Mouse (Mus musculus): Measurements from ENCODE around the gene Rbm20.

Gene Rbm20

DNA sequence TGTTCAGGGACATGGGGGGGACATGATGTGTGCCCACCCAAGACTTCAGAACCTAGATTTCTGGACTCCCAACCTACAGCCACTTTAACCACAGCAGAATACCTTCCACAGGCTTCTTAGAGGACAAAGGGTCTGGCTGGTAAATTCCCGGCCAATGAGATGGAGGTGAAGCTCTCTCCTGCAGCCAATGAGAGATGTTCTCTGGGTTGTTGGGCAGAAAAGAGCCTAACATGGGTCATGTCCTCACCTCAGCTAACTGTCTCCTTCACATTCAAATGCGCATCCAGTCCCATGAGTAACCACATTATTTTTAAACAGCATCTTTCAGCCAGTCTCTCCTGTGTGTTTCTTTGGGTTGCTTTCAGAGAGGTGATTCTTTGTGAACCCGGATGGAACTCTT is 5.7 kb upstream of the Rbm20 start:
- DNase-seq (ENCODE audit: low spot score) = no peak

DNA sequence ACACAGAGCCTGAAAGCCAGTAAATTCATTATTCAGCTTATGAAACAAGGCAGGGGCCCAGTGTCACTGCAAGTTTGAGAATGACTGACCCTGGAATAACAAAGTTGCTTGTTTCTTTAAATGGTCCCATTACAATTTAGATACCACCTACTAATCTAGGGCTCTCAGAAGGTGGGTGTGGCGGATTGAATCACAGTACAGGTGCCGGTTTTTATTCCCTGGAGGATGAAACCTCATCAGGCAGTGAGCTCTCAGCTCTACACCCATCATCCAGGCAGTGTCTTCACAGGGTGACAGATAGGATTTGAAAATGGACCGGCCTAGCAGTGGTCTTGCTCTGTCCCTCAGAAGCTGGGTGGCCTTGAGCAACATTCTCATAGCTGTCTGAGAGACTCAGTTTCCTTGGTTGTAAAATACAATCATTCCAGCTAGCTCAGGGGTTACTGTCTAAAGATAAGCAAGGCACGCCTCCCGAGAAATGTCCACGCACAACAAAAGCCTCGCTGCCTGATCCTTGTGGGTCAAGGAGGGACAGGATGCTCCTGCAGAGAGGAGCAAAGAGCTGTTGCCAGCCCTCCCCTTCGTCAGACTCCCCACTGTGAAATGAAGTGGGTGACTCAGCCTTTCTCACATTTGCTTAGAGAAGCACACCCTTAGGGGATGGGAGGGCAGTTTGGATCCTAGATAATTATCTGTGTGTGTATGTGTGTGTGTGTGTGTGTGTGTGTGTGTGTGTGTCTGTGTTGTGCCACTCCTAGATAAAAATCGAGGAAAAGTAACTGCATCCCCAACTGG is 2.8 kb upstream of the Rbm20 start:
- no peak for DNase-seq (ENCODE audit: low spot score)

DNA sequence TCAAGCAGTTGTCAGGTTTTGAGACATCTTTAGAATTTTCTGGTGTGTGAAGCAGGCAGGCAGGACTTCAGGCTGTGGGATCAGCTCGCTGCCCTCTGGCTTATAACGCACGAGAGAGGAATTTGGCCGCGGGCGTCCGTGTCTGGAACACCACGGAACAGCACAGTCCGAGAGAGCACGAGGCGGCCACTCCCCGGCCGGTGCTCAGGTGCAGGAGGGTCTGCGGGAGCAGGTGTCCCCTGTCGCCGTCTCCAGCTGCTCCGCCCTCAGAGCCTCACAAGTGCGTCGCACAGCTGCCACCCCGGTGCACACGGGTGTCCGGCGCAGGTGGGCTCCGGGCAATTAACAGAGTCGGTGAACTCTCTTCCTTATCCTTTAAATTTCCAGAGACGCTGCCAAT is 878 bp upstream of the Rbm20 start:
- DNase-seq (ENCODE audit: low spot score) = no peak

DNA sequence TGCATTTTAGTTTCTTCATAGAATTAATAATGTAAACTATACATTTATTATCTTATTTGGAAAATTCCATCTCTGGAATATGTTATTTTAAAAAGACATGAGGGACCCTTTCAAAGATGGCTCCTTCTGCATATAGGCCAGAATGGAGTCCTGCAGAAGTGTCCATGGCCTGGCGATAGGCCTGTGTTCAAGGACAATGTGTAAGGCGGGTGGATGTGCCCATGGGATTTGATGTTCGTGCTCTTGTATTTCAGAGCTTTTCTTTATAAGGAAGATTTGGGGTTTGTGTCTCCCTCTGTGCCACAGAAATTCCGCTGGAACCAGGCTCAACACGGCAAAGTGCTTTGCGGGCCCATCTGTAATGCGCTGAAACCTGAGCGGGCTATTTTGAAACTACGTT is 2.1 kb downstream of the Rbm20 start:
- no peak for DNase-seq (ENCODE audit: low spot score)

DNA sequence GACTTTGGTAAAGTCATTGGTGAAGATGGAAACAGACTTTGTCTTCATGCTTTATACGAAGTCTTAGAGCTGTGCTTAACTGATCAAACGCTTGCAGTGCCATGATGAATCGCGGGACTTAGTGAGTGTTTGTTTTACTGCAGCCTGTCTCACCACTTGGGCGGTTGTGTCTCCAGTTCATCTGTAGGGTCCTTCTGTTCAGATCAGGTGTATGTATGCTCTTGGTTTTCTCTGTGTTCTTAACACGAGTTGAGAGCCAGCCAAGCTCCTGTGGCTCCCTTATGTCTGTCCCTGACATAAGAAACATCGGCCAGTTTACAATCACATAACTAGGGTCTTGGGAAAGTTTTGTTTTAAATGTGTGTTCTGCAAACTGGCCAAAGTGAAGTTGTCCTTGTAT is 2.9 kb downstream of the Rbm20 start:
- DNase-seq (ENCODE audit: low spot score) = no peak

DNA sequence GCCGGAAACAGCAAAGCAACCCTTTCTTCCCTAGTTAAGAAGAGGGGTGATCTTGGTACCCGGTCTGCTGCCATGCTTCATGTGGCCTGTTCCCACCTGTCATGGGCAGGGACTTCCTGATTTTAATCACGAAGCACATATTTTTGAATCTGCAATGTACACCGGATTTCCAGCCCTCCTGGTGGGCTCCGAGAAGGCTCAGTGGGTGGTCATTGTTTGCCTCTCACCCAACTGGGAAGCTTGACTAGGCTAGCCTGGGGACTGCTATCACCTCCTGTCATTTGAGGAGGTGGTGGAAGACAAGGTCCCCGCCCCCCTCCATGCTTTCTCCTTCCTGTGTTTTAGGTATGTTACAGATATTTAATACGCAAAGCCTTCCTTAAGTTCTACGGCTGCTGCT is 5.3 kb downstream of the Rbm20 start:
- no peak for DNase-seq (ENCODE audit: low spot score)

DNA sequence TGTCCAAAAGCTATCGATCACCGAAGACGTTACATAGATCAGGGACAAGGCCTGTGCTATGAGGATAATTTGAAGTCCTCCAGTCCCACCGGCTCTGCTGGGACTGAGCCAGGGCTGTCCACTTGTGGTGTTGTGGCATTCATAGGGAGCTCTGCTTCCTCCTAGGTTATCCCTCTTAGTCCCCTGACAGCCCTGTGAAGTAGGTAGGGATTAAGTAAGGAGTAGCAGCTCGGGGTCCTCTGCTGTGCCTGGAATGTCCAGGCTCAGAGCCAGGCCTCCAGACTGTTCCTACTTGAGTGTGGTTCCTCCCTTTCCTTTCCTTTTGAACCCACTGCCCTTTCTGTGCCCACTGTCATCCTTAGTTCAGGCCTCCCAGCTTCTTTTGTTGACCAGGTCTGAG is 10.5 kb downstream of the Rbm20 start:
- DNase-seq (ENCODE audit: low spot score) = no peak

DNA sequence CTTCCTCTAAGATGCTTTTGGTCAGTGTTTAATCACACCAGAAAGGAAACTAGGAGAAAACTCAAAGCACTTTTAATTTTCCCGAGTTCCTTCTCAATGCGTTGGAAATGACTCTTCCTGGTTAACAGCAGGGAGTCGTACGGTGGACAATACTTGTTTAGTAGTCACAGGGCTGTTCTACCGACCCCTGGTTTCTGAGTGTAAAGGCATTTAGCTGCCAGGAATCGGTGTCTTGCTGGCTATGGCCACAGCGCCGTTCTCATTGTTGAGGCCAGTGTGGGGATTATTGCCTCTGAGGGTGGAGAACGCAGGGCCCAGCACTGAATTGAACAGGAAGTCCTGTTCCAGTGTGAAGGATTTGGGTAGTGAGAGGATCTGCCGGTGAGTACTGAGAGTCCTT is 13.7 kb downstream of the Rbm20 start:
- no peak for DNase-seq (ENCODE audit: low spot score)

DNA sequence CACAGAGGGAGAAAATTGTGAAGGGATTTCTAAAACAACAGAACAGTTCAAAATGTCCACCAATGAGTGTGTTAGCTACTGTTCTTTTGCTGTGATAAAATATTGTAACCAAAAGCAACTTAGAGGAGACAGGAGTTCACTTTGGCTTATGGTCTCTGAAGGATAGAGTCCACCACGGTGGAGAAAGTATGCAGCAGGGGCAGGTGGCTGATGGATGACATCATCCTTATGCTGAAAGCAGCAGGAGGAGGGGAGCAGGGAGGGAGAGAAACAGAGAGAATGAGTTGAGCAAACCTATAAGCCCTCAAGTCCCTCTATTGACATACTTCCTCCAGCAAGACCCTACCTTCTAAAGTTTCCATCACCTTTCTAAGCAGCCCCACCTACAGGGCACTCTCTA is 16.9 kb downstream of the Rbm20 start:
- no peak for DNase-seq (ENCODE audit: low spot score)

DNA sequence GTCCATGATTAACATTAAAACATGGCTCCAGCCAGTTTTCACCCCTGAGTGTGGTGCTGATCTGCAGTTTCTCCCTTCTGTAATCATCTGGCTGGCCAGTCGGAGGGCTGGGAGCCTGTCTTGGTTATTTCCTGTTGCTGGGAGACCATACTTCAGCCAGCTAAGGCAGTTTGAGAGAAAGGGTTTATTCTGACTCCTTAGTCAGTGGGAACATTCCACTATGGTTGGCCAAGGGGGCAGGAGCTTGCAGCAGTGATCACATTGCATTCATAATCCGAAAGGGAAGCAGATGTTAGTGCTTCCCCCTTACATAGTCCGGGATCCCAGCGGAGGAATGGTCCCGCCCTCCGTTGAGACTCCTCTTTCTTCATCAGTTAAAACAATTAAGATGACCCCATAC is 19.0 kb downstream of the Rbm20 start:
- no peak for DNase-seq (ENCODE audit: low spot score)

DNA sequence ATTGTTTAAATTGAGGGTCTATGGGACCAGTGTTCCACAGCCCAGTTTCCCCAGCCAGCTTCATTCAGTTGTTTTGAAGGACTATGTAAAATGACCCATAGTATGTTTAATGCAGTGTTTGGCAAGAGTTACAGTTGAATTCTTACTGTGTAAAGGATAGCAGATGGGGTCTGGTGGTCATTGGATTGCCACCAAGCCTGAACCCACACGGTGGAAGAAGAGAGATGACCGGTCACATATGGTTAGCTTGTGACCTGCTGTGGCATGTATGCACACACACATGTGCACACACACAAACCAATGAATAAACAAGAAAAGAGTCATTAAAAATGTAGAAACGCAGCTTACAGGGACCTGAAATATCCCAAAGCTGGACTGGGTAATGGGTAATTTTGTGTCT is 19.5 kb downstream of the Rbm20 start:
- no peak for DNase-seq (ENCODE audit: low spot score)

DNA sequence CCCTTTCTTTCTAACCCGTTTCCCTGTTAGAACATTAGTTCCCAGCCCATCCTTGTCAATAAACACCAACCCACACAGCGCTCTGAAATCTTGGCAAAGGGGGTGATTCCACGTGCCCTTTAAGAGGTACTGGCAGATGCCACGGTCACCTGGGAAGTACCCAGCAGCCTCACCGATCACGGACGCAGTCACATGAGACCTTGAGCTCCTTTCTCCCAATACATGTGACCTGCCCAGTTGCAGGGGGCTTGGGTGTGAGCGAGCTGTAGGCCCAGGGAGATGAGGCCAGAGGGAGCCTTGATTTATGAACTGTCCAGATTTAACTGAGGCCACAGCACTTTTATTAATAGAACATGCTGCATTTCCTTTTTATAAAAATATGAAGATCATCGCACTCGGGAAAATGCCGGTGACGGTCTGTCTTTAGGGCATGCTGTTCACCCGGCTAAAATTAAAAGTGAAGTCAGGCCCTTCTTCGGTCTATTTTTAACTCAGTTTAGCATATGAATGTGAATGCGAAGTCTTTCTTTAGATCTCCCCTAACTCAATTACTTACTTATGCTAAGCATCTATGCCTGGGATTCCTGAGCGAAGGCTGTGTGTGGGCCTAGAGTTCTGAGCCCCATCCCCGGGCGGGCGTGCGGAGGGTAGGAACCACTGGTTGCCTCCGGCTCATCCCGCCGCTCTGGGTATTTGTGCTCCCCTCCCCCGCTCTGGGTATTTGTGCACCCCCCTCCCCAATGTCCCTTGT is 20.4 kb downstream of the Rbm20 start:
- DNase-seq (ENCODE audit: low spot score) = no peak

DNA sequence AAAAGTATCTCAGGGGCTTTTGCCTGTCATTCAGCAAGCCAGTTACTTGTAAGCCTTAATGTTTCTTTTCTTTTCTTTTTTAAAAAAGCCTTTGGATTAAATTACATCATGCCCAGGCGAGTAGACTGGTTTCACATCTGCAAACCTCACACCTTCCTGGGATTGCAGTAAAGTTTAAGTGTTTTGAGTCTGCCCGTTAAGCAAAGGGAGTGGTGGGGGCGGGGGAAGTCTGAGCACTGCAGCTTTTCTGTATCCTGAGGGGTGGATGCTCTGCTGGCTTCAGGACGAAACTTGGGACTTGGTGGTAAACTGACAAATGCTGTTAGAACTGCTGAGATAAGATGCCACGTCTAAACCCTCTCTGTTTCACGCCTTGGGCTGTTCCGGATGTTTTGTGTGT is 22.6 kb downstream of the Rbm20 start:
- DNase-seq (ENCODE audit: low spot score) = no peak

DNA sequence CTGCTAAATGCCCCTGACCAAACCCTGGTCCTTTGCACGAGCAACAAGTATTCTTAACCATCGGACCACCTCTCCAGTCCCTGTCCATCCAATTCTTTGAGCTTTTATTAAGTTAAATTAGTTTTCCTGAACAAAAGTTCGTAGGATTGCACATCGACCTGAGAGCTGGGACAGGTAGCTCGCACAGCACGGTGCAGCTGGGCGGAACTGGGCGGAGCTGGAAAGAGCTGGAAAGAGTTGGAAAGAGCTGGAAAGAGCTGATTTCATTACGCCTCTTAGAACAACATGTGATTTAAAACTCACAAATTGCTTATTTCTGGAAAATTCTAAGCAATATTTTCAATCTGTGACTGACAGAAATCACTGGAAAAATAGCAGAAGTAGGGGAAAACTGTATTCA is 24.3 kb downstream of the Rbm20 start:
- DNase-seq (ENCODE audit: low spot score) = no peak

DNA sequence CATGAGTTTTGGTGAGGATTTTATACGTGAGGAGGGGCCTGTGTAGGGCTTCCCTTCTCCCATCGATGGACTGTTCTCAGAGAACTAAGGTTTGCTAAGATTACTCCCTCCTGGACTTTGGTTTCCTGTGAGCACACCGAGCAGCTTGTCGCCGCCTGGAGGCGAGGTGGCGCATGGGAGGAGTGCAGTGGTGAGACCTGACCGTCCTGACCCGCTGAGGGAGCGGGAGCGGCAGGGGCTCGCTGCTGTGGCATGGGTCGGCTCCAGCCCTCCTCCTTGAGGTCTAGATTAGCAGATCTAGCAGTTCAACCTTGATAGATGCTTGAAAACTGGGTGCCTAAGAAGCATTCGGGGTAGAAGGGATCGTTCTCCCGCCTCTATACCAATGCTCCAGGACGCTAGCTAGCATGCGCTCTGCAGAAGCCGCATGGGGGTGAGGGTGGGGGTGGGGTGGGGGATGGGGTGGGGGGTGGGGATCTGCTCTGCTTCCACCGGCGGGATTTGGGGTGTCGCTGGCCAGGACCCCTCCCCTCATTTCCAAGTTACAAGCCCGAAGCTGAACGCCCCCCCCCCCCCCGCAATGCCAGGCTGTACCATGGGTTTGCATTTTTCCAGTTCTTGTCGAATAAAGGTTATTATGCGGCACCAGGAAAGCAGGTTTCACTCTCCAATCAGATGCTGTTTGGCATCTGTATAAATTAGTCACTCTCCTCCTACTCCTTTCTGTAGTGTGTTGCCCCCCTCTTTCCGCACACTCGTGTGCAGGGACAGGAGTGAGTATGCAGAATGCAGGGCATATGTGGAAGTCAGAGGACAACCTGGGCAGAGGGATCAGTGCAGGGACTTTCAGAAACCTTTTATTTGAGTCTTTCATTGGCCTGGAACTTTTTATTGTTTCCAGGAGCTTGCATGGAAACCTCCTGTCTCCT is 28.1 kb downstream of the Rbm20 start:
- peak; percentile 23 for DNase-seq (ENCODE audit: low spot score)

DNA sequence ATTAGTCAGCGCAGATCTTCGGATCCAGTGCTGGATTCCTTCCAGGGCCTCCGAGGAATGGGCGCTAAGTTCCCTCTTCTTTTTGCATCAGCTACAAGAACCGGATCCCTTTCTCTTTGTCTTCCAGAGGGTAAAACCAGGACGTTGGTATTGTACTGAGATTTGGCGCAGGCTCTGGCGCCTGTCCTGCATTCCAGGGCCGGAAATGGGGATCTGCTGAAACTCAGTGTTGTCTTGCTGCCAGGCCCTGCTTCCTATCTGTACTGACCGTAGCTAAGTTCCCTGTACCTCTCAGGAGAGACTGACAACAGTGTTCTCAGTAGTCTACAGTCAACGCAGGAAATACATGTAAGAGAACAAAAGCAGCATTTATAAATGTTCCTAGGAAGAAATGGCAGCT is 31.3 kb downstream of the Rbm20 start:
- DNase-seq (ENCODE audit: low spot score) = no peak

DNA sequence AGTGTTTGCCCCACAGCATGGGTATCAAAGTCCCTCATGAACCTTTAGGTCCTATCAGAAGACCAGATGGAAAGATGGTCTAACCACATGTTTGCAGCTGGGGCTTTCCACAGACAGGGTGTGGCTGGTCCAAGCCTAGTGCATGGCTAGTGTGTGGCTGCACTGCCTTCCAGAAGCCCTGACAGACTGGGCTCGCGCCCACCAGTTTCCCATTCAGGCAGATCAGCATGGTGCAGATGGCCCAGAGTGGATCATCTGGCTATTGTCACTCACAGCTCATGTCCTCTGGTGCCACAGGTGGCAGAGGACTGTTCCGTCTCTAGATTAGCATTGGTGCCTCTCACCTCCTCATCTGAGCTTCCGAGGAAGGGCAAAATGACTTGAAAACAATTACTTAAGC is 33.8 kb downstream of the Rbm20 start:
- DNase-seq (ENCODE audit: low spot score) = no peak

DNA sequence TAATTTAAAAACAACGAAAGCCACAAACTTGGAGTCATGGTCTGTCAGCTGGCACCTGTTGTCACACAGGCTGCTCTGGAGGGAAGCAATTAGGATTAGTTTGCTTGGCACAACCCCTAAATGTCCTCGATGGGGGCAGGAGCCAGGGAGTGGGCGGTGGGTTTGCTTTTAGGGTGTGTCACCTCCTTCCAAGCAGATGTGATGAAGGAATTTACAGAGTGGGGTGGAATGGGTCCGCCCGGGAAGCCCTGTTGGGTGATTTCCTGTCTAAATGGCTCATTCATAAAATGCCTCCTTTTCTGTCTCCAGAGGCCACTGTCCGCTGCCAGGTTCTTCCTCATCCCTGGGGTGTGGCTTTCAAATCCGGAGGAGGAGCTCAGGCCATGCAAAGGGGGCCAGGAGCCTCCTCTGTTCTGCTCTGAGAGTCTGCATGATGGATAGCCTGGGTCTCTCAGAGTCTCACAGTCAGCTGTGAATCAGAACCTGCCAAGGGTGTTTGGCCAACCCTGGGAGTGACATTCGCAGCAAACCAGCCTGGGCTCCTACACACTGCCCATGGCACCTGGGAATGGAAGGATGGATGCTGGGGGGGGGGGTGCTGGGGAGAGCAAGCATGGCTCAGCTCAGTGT is 34.3 kb downstream of the Rbm20 start:
- no peak for DNase-seq (ENCODE audit: low spot score)

DNA sequence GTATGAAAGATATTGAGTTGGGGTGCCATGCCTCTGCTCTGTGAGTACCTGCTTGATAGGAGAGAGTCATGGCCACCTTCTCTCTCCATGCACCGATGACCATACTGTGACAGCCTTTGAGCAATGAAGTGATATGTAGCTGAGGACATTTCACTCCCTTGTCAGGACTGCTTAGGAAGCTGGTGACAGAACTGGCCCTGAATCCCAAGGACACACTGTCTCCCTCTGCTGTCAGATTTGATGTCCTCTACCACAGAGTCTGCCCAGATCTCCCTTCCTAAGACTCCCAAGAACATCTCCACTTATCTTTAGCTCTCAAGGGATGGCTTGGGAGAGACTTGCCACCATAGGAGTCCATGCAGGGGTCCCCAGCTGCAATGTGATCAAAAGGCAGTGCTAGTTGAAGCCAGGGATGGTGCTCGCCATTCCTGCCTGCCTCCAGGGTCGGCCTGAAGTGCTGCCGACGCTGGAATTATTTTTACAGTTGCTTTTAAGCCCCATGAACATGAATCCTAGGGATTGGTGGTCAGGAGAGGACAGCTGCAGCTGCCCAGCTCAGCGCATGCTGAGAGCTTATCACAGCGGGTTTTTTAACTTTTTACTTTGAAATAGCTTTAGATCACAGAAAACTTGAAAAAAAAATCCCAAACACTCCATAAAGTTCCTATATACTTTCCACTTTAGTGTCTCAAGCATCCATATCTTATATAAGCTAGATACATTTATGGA is 35.4 kb downstream of the Rbm20 start:
- DNase-seq (ENCODE audit: low spot score) = no peak

DNA sequence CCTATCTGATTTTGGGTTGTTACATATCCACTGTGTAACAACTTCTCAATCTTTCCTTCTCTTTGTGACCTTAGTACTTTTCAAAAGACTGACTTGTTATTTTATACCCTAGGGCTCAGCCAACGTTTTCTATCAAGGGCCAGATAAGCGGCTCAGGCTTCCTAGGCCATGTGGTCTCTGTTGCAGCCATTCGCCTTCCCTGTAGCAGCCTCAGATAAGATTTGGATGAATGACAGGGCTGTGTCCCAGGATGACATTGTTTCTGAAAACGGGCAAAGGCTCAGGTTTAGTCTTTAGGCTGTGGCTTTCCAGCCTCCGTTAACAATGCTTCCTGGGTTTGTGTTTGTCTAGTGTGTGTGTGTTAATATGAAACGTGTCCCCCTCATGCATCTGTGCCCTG is 36.3 kb downstream of the Rbm20 start:
- no peak for DNase-seq (ENCODE audit: low spot score)

DNA sequence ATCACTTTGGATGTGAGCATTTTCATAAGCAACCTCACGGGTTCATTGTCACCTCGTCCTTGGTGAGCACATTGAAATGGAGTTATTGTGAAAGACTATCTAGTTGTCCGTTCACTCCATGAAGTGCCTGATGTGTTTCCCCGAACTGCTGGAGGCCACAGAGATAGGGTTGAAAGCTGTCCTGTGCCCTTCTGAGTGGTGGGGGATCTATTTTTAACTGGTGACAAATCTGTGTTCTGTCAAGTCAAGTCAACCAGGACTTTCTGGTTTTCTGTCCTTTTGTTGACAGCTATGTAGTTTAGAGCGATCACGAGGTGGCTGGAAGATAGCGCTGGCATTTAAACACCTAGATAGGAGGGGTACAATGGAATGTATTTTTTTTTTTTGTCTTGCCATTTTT is 39.4 kb downstream of the Rbm20 start:
- DNase-seq (ENCODE audit: low spot score) = no peak

DNA sequence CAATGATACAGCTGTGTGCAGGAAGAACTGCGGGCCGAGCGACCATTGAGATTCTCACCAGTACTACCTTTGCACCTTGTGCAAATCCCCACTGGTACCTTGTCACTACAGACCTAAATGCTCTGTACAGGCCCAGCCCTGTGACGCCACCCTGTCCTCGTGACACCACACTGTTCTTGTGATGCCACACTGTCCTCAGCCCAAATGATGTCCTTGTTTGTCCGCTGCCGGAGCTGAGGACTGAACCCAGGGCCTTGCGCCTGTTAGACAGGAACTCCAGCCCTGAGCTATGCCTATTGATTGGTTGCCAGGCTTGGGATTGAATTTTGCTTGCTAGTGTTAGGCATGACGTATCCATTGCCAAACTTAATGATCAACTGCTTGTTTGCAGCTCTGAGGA is 40.3 kb downstream of the Rbm20 start:
- no peak for DNase-seq (ENCODE audit: low spot score)
